Mouse (Mus musculus) MEL (cell line): Measurements from ENCODE around the gene Tuba1a. TPM values are rescaled to one million over a fixed set of nuclear protein-coding genes. Genes with fewer than 3 reads are reported as not detected.

ENCODE experiments used
- DNase-seq: peaks from one replicate; pipeline ENCODE4 v3.0.0; 2011; ENCODE audit warnings: low read depth, low spot score
- H3K27ac ChIP-seq: 2 replicates; pipeline ENCODE4 v1.5.1; 2012; ENCODE audit warnings: low read depth, mild to moderate bottlenecking, control low read depth, low read length, moderate library complexity; ENCODE audit not compliant: control insufficient read depth
- H3K27me3 ChIP-seq, 2 experiments: fragments of 150-350 bp in 1 of 2; sonication (generic) in 1 of 2; 2 replicates each; pipeline ENCODE4 v1.6.1; 2012; ENCODE audit warnings: low read length in 2 of 2, mild to moderate bottlenecking in 2 of 2, improper control_type of control experiment in 1 of 2, moderate library complexity in 1 of 2; ENCODE audit not compliant: insufficient read depth in 2 of 2, control insufficient read depth in 1 of 2
- H3K36me3 ChIP-seq, 2 experiments: 2 replicates each; pipeline ENCODE4 v1.6.1; 2012 to 2014; ENCODE audit warnings: low read length in 2 of 2, improper control_type of control experiment in 1 of 2, inconsistent platforms in 1 of 2, mild to moderate bottlenecking in 1 of 2; ENCODE audit not compliant: insufficient read depth in 2 of 2, control insufficient read depth in 1 of 2
- H3K4me1 ChIP-seq, 2 experiments: fragments of 150-350 bp in 1 of 2; sonication (generic) in 1 of 2; 2 replicates each; pipeline ENCODE4 v1.6.1; 2012; ENCODE audit warnings: low read length in 2 of 2, improper control_type of control experiment in 1 of 2, mild to moderate bottlenecking in 1 of 2; ENCODE audit not compliant: insufficient read depth in 2 of 2, control insufficient read depth in 1 of 2
- H3K4me3 ChIP-seq, 2 experiments: fragments of 150-350 bp in 1 of 2; sonication (generic) in 1 of 2; 2 replicates each; pipeline ENCODE4 v1.5.1; 2012; ENCODE audit warnings: low read depth in 2 of 2, low read length in 2 of 2, mild to moderate bottlenecking in 2 of 2, moderate library complexity in 2 of 2, control low read depth in 1 of 2, improper control_type of control experiment in 1 of 2; ENCODE audit not compliant: control insufficient read depth in 1 of 2, insufficient read depth in 1 of 2
- H3K79me2 ChIP-seq: 2 replicates; pipeline ENCODE4 v1.6.1; 2012; ENCODE audit warnings: mild to moderate bottlenecking, low read length, moderate library complexity; ENCODE audit not compliant: control insufficient read depth, poor library complexity, insufficient read depth
- H3K9ac ChIP-seq: 2 replicates; pipeline ENCODE4 v1.6.1; 2012; ENCODE audit warnings: low read depth, mild to moderate bottlenecking, control low read depth, low read length, moderate library complexity; ENCODE audit not compliant: control insufficient read depth, poor library complexity, severe bottlenecking
- H3K9me3 ChIP-seq: fragments of 150-350 bp; sonication (generic); replicated peaks from 2 replicates; pipeline ENCODE4 v1.6.1; 2012; ENCODE audit warnings: mild to moderate bottlenecking, low read length, improper control_type of control experiment, moderate library complexity; ENCODE audit not compliant: insufficient read depth
- CHD1 ChIP-seq: IDR thresholded peaks from 2 replicates; pipeline ENCODE4 v1.6.1; 2012; ENCODE audit warnings: low read depth, mild to moderate bottlenecking, inconsistent platforms, low read length, improper control_type of control experiment
- CHD2 ChIP-seq: IDR thresholded peaks from 2 replicates; pipeline ENCODE4 v1.6.1; 2011; ENCODE audit warnings: low read length, improper control_type of control experiment
- CTCF ChIP-seq, 3 experiments: IDR thresholded peaks in 2 of 3; conservative IDR thresholded peaks in 1 of 3; 2 replicates each; pipeline ENCODE4 v1.5.1; 2011 to 2012; ENCODE audit warnings: low read length in 3 of 3, low read depth in 2 of 3, mild to moderate bottlenecking in 2 of 3, improper control_type of control experiment in 1 of 3, inconsistent platforms in 1 of 3, mixed read lengths in 1 of 3, moderate library complexity in 1 of 3; ENCODE audit not compliant: control insufficient read depth in 1 of 3, insufficient read depth in 1 of 3, poor library complexity in 1 of 3, severe bottlenecking in 1 of 3
- ELF1 ChIP-seq: IDR thresholded peaks from 2 replicates; pipeline ENCODE4 v1.6.1; 2014; ENCODE audit warnings: low read depth, mild to moderate bottlenecking, inconsistent platforms, low read length, improper control_type of control experiment, moderate library complexity
- EP300 ChIP-seq, 2 experiments: IDR thresholded peaks; 2 replicates each; pipeline ENCODE4 v1.6.1; 2011; ENCODE audit warnings: improper control_type of control experiment in 2 of 2, low read length in 2 of 2, low read depth in 1 of 2, mild to moderate bottlenecking in 1 of 2
- ETS1 ChIP-seq: IDR thresholded peaks from 2 replicates; pipeline ENCODE4 v1.6.1; 2012; ENCODE audit warnings: low read depth, mild to moderate bottlenecking, inconsistent platforms, low read length, improper control_type of control experiment, moderate library complexity
- GABPA ChIP-seq: IDR thresholded peaks from 2 replicates; pipeline ENCODE4 v1.6.1; 2012; ENCODE audit warnings: low read depth, mild to moderate bottlenecking, inconsistent platforms, low read length, improper control_type of control experiment, moderate library complexity
- GATA1 ChIP-seq: IDR thresholded peaks from 2 replicates; pipeline ENCODE4 v1.6.1; 2011; ENCODE audit warnings: low read depth, low read length, improper control_type of control experiment
- HCFC1 ChIP-seq: IDR thresholded peaks from 2 replicates; pipeline ENCODE4 v1.6.1; 2012; ENCODE audit warnings: low read depth, mild to moderate bottlenecking, inconsistent platforms, low read length, improper control_type of control experiment, moderate library complexity
- JUND ChIP-seq: IDR thresholded peaks from 2 replicates; pipeline ENCODE4 v1.6.1; 2011; ENCODE audit warnings: low read depth, mild to moderate bottlenecking, improper control_type of control experiment, low read length
- KAT2A ChIP-seq: conservative IDR thresholded peaks from 2 replicates; pipeline ENCODE4 v1.6.1; 2012; ENCODE audit warnings: low read depth, low read length, improper control_type of control experiment, inconsistent platforms
- MAX ChIP-seq: IDR thresholded peaks from 2 replicates; pipeline ENCODE4 v1.6.1; 2011; ENCODE audit warnings: low read length, improper control_type of control experiment
- MAZ ChIP-seq: IDR thresholded peaks from 2 replicates; pipeline ENCODE4 v1.6.1; 2012; ENCODE audit warnings: low read depth, mild to moderate bottlenecking, inconsistent platforms, low read length, improper control_type of control experiment
- MEF2A ChIP-seq: IDR thresholded peaks from 2 replicates; pipeline ENCODE4 v1.6.1; 2014; ENCODE audit warnings: low read depth, mild to moderate bottlenecking, inconsistent platforms, low read length, improper control_type of control experiment; ENCODE audit not compliant: poor library complexity, insufficient replicate concordance, severe bottlenecking; ENCODE audit errors: extremely low read depth
- MXI1 ChIP-seq: IDR thresholded peaks from 2 replicates; pipeline ENCODE4 v1.6.1; 2011; ENCODE audit warnings: mild to moderate bottlenecking, low read depth, low read length, improper control_type of control experiment
- MYB ChIP-seq: IDR thresholded peaks from 2 replicates; pipeline ENCODE4 v1.6.1; 2011; ENCODE audit warnings: mild to moderate bottlenecking, low read depth, low read length, improper control_type of control experiment
- MYC ChIP-seq: IDR thresholded peaks from 2 replicates; pipeline ENCODE4 v1.6.1; 2011; ENCODE audit warnings: low read depth, mild to moderate bottlenecking, low read length, improper control_type of control experiment, moderate library complexity
- NELFE ChIP-seq: IDR thresholded peaks from 2 replicates; pipeline ENCODE4 v1.6.1; 2011; ENCODE audit warnings: low read depth, low read length, improper control_type of control experiment
- NRF1 ChIP-seq: IDR thresholded peaks from 2 replicates; pipeline ENCODE4 v1.6.1; 2014; ENCODE audit warnings: low read depth, mild to moderate bottlenecking, inconsistent platforms, low read length, improper control_type of control experiment, moderate library complexity; ENCODE audit not compliant: poor library complexity, insufficient read depth, severe bottlenecking
- POLR2A ChIP-seq, 2 experiments: IDR thresholded peaks; 2 replicates each; pipeline ENCODE4 v1.6.1; 2011 to 2012; ENCODE audit warnings: low read length in 2 of 2, mild to moderate bottlenecking in 2 of 2, control low read depth in 1 of 2, improper control_type of control experiment in 1 of 2, low read depth in 1 of 2, moderate library complexity in 1 of 2; ENCODE audit not compliant: control insufficient read depth in 1 of 2, insufficient read depth in 1 of 2, poor library complexity in 1 of 2
- POLR2AphosphoS5 ChIP-seq: IDR thresholded peaks from 2 replicates; pipeline ENCODE4 v1.6.1; 2012; ENCODE audit warnings: low read depth, borderline replicate concordance, mild to moderate bottlenecking, inconsistent platforms, low read length, moderate library complexity, mixed read lengths
- RAD21 ChIP-seq: IDR thresholded peaks from 2 replicates; pipeline ENCODE4 v1.6.1; 2011; ENCODE audit warnings: mild to moderate bottlenecking, low read depth, low read length, improper control_type of control experiment
- SIN3A ChIP-seq: IDR thresholded peaks from 2 replicates; pipeline ENCODE4 v1.6.1; 2012; ENCODE audit warnings: low read length, improper control_type of control experiment, inconsistent platforms
- SMC3 ChIP-seq: IDR thresholded peaks from 2 replicates; pipeline ENCODE4 v1.6.1; 2011; ENCODE audit warnings: low read depth, low read length, improper control_type of control experiment
- TAL1 ChIP-seq: IDR thresholded peaks from 2 replicates; pipeline ENCODE4 v1.6.1; 2012; ENCODE audit warnings: mild to moderate bottlenecking, inconsistent platforms, low read length, moderate library complexity, mixed read lengths
- TBP ChIP-seq: IDR thresholded peaks from 2 replicates; pipeline ENCODE4 v1.8.0; 2011; ENCODE audit warnings: low read depth, low read length, improper control_type of control experiment
- TCF12 ChIP-seq: IDR thresholded peaks from 2 replicates; pipeline ENCODE4 v1.6.1; 2014; ENCODE audit warnings: low read depth, mild to moderate bottlenecking, inconsistent platforms, low read length, improper control_type of control experiment, moderate library complexity
- ZC3H11A ChIP-seq: IDR thresholded peaks from 2 replicates; pipeline ENCODE4 v1.6.1; 2012; ENCODE audit warnings: low read depth, mild to moderate bottlenecking, inconsistent platforms, low read length, improper control_type of control experiment
- ZMIZ1 ChIP-seq: IDR thresholded peaks from 2 replicates; pipeline ENCODE4 v1.6.1; 2012; ENCODE audit warnings: low read depth, mild to moderate bottlenecking, inconsistent platforms, low read length, improper control_type of control experiment, moderate library complexity
- ZNF384 ChIP-seq: IDR thresholded peaks from 2 replicates; pipeline ENCODE4 v1.6.1; 2012; ENCODE audit warnings: low read depth, mild to moderate bottlenecking, inconsistent platforms, low read length, improper control_type of control experiment
- polyA plus RNA-seq, 2 experiments: library from polyadenylated mRNA; stranded (reverse) in 1 of 2; unstranded in 1 of 2; fragments of >175 nt in 1 of 2; fragments of >200 nt in 1 of 2; gene quantifications; 2 replicates each; pipeline versions ENCODE4 v1.2.1 to v1.2.4; 2012; ENCODE audit warnings: low replicate concordance in 2 of 2, low read depth in 1 of 2; ENCODE audit not compliant: insufficient read length in 2 of 2, insufficient read depth in 1 of 2, missing spikeins in 1 of 2
- total RNA-seq: library from RNA; depleted of rRNA; stranded (reverse); fragments of 300-350 nt; gene quantifications from 2 replicates; pipeline ENCODE4 v1.2.3, GENCODE M21; 2012

Gene Tuba1a
- total and polyA plus RNA-seq, 3 experiments, result 83.6 to 112 TPM; not detected in 1

- no peak for TF ChIP-seq GABPA
- TF ChIP-seq SIN3A, result no peak
- TF ChIP-seq CHD2, result no peak
- no peak for TF ChIP-seq EP300 (IDR thresholded peaks at IDR 0.05; ENCODE audit: low read depth in 1 of 2, low read length in 2 of 2)
- no peak for TF ChIP-seq RAD21
- TF ChIP-seq, all 39 proteins: peak for 0
Observed at GRCm38 (mm10) chr15:98996840-98997239, 43.3 kb upstream of the Tuba1a start (continued).

DNA sequence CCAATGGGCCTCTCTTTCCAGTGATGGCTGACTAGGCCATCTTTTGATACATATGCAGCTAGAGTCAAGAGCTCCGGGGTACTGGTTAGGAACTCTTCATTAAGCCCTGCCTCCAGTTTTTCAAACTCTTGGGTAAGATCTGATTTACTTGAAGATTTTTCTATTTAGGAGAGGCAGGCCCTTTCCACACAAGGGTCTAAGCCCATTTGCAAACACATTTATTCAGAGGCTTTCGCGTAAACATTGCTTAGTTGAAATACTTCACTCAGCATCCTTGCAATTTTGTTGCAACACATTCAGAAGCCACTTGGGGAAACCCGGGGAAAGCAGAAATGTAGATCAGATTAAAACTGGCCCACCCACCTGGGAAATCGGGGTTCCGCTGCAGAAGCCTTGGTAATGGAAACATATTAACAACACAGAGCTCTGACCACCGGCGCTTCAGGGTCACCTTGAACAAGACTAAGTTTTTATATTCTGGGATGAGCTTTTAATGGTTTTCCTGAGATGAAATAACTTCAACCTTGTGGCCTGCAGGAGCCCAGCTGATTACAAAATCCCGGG, 41.5 kb upstream of the Tuba1a start:
- H3K27me3 ChIP-seq, result no peaks in the 10 kb centered on the region
- peaks cover 11 to 23% of the 10 kb centered on the region in 2 experiments for H3K4me1 ChIP-seq

GRCm38 (mm10) chr15:98993865-98994264, 40.4 kb upstream of the Tuba1a start:
- Histone ChIP-seq H3K27me3 (no peaks in the 10 kb centered on the region), H3K79me2 (peaks cover 3% of the 10 kb centered on the region; the same call in 1 of the 2 replicates)
- TF ChIP-seq SIN3A, result peak; percentile 85
- TF ChIP-seq NELFE, result peak; percentile 20; the same call in 1 of the 2 replicates
- peak; percentile 42; the same call in 1 of the 2 replicates for TF ChIP-seq JUND
- TF ChIP-seq MYB, result no peak
- no peak for TF ChIP-seq ZMIZ1
- TF ChIP-seq POLR2A (IDR thresholded peaks at IDR 0.05; ENCODE audit: control insufficient read depth in 1 of 2, insufficient read depth in 1 of 2, low read depth in 1 of 2, low read length in 2 of 2, poor library complexity in 1 of 2), result no peak
- TF ChIP-seq SMC3, result peak; percentile 94
- 0 out of 2 replicates have a peak, but pooled peaks have one; percentile 24 for TF ChIP-seq TCF12
- TF ChIP-seq TBP, result peak; percentile 73
- no peak for TF ChIP-seq POLR2AphosphoS5
- TF ChIP-seq TAL1, result no peak
- TF ChIP-seq ELF1, result no peak
- TF ChIP-seq CHD1, result peak; percentile 95; the same call in 1 of the 2 replicates
- TF ChIP-seq MXI1, result peak; percentile 90
- peak; percentile 85 for TF ChIP-seq RAD21
- peak; percentile 83 for TF ChIP-seq ZC3H11A
- TF ChIP-seq HCFC1, result peak; percentile 57; the same call in 1 of the 2 replicates
- TF ChIP-seq GATA1, result peak; percentile 63
- TF ChIP-seq MEF2A, result no peak
- peak; percentile 90 to 99 (median 96) for TF ChIP-seq CTCF (IDR thresholded peaks at IDR 0.05 in 2 of 3, conservative IDR thresholded peaks at IDR 0.05 in 1 of 3; ENCODE audit: control insufficient read depth in 1 of 3, insufficient read depth in 1 of 3, low read depth in 2 of 3, low read length in 3 of 3, poor library complexity in 1 of 3, severe bottlenecking in 1 of 3)
- TF ChIP-seq ZNF384, result peak; percentile 80
- peak; percentile 54; the same call in 1 of the 2 replicates for TF ChIP-seq MAZ
- TF ChIP-seq ETS1, result peak; percentile 63
- TF ChIP-seq MYC, result peak; percentile 94
- TF ChIP-seq MAX, result peak; percentile 82
- TF ChIP-seq KAT2A, result no peak
- TF ChIP-seq, all 39 proteins: peak for 18
- H3K27ac ChIP-seq, result peak overlapping the region; percentile 89
- H3K4me1 ChIP-seq, result peaks cover 11 to 23% of the 10 kb centered on the region in 2 experiments
- no peaks in the 10 kb centered on the region for H3K9me3 ChIP-seq
- H3K4me3 ChIP-seq, result peak overlapping the region in 1 of 2 experiments; percentile 78; a peak in 3 of 4 replicates
- peak; percentile 99 for DNase-seq
- peak overlapping the region; percentile 84 for H3K9ac ChIP-seq
- peaks cover 0 to 14% of the 10 kb centered on the region in 2 experiments; a peak in 2 of 4 replicates for H3K36me3 ChIP-seq

More for the DNA sequence above, 41.5 kb upstream of the Tuba1a start:
- Histone ChIP-seq H3K4me3 (no peak overlapping the region), H3K36me3 (peaks cover 0 to 14% of the 10 kb centered on the region in 2 experiments; a peak in 2 of 4 replicates), H3K79me2 (peaks cover 3% of the 10 kb centered on the region; the same call in 1 of the 2 replicates), H3K27ac (no peak overlapping the region), H3K9ac (no peak overlapping the region), H3K9me3 (no peaks in the 10 kb centered on the region)
- no peak for TF ChIP-seq NRF1
- no peak for DNase-seq
